Comparison of ENCODE assay signal across 19 mouse cellular contexts in the genomic region with DNA sequence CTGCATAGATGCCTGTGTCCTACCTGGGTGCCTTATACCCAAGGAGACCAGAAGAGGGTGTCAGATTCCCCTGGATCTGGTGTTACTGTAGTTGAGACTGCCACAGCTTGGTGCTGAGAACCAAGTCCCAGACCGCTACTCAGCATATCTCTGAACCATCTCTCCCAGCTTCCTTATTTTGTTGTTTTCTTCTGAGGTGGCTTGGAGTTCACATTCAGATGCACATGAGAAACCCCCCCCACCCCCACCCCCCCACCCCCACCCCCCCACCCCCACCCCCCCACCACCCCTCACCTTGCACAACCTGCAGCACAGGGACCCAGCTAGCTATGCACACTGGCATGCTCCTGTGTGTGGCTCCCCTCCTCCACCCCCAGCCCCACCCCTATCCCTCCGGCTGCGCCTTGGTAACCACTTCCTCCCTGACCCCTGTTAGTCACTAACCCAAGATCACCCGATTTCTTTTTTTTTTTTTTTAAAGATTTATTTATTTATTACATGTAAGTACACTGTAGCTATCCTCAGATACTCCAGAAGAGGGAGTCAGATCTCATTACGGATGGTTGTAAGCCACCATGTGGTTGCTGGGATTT. TPM values are rescaled to one million over a fixed set of nuclear protein-coding genes. Genes with fewer than 3 reads are reported as not detected.
DNase-seq lines count a peak whose midpoint lies in the region; ATAC-seq and TF ChIP-seq lines count a peak whose summit lies in the region.
"Had no signal": no experiment of that assay in that cellular context is flagged by ENCODE, and none has a peak within 500 bp of the region (broad histone marks: within the 10 kb centered on the region; RNA-seq: fewer than 3 reads in every experiment).

No protein-coding gene starts in this region.

- TF ChIP-seq CTCF in intestine, postnatal 0 days (IDR thresholded peaks at IDR 0.05; ENCODE audit: low read depth), result no peak; the same call in 1 of the 2 replicates

- no peak overlapping the region for H3K4me3 ChIP-seq in intestine, postnatal 0 days (ENCODE audit: low read depth, low read length)
- H3K4me3 ChIP-seq in intestine, embryonic 16.5 days (ENCODE audit: low read length), result no peak overlapping the region
- H3K4me3 ChIP-seq in hindbrain, embryonic 16.5 days (ENCODE audit: low read length), result no peak overlapping the region
- H3K4me3 ChIP-seq: embryonic facial prominence, embryonic 10.5 days; forebrain, embryonic 12.5 days; heart, embryonic 15.5 days; limb, embryonic 12.5 days; liver, embryonic 13.5 days; lung, embryonic 15.5 days; midbrain, embryonic 13.5 days had no signal

- H3K27ac ChIP-seq in intestine, postnatal 0 days (ENCODE audit: low read depth, low read length), result no peak overlapping the region
- H3K27ac ChIP-seq in intestine, embryonic 16.5 days (ENCODE audit: low read length), result no peak overlapping the region
- no peak overlapping the region for H3K27ac ChIP-seq in hindbrain, embryonic 16.5 days (ENCODE audit: low read depth, low read length)
- H3K27ac ChIP-seq: heart, embryonic 15.5 days; limb, embryonic 12.5 days; liver, embryonic 13.5 days; lung, embryonic 15.5 days; macrophage had no signal

- WGBS in intestine, postnatal 0 days, result 30% methylated on average over 4 of the region's 5 CpGs
- 55% methylated on average over 4 of the region's 5 CpGs for WGBS in intestine, embryonic 16.5 days
- 88% methylated on average over 4 of the region's 5 CpGs for WGBS in hindbrain, embryonic 16.5 days

- no peak overlapping the region for H3K9ac ChIP-seq in intestine, postnatal 0 days (ENCODE audit: low read depth, low read length)
- H3K9ac ChIP-seq in intestine, embryonic 16.5 days (ENCODE audit: low read depth, low read length), result no peak overlapping the region
- H3K9ac ChIP-seq in hindbrain, embryonic 16.5 days (ENCODE audit: low read depth, low read length), result no peak overlapping the region
- H3K9ac ChIP-seq: forebrain, embryonic 12.5 days; heart, embryonic 15.5 days; limb, embryonic 12.5 days; liver, embryonic 13.5 days; lung, embryonic 15.5 days had no signal

- peak; percentile 53 for ATAC-seq in intestine, postnatal 0 days
- no peak for ATAC-seq in intestine, embryonic 16.5 days
- ATAC-seq in inflammation-experienced regulatory T-cells, adult 6 months, result peak; percentile 70
- ATAC-seq in hindbrain, embryonic 16.5 days, result no peak

- no peaks in the 10 kb centered on the region for H3K27me3 ChIP-seq in intestine, postnatal 0 days (replicated peaks; ENCODE audit: control insufficient read depth, insufficient read depth, low read length)
- no peaks in the 10 kb centered on the region for H3K27me3 ChIP-seq in intestine, embryonic 16.5 days (replicated peaks; ENCODE audit: control insufficient read depth, insufficient read depth, low read length)
- H3K27me3 ChIP-seq in hindbrain, embryonic 16.5 days (replicated peaks; ENCODE audit: control insufficient read depth, insufficient read depth, low read length), result no peaks in the 10 kb centered on the region
- H3K27me3 ChIP-seq: heart, embryonic 15.5 days; lung, embryonic 15.5 days had no signal

- peak; percentile 38 for DNase-seq in T-cell, adult 2 months (ENCODE audit: low spot score)
- no peak for DNase-seq in kidney, postnatal 36 days
- DNase-seq in kidney, adult 11 months, result no peak
- DNase-seq in layer of hippocampus, postnatal 36 days, result no peak
- DNase-seq: adrenal gland, postnatal 25 days; gastrocnemius, postnatal 10 days; liver, embryonic 13.5 days had no signal

- H3K9me3 ChIP-seq in intestine, postnatal 0 days (ENCODE audit: control insufficient read depth), result no peaks in the 10 kb centered on the region
- H3K9me3 ChIP-seq in intestine, embryonic 16.5 days (ENCODE audit: control insufficient read depth, low read length), result no peaks in the 10 kb centered on the region
- H3K9me3 ChIP-seq in hindbrain, embryonic 16.5 days (ENCODE audit: control insufficient read depth, low read length), result no peaks in the 10 kb centered on the region
- H3K9me3 ChIP-seq: embryonic facial prominence, embryonic 10.5 days; forebrain, embryonic 12.5 days; heart, embryonic 15.5 days; hindbrain, embryonic 10.5 days; limb, embryonic 12.5 days; liver, embryonic 13.5 days; lung, embryonic 15.5 days; midbrain, embryonic 13.5 days had no signal

- H3K4me1 ChIP-seq in intestine, postnatal 0 days (replicated peaks; ENCODE audit: control insufficient read depth, insufficient read depth, low read length), result 0 out of 2 replicates have a peak, but pooled peaks cover 3% of the 10 kb centered on the region
- peaks cover 33% of the 10 kb centered on the region for H3K4me1 ChIP-seq in intestine, embryonic 16.5 days (ENCODE audit: control insufficient read depth, insufficient read depth, low read length)
- H3K4me1 ChIP-seq in hindbrain, embryonic 16.5 days (ENCODE audit: control insufficient read depth, insufficient read depth, low read depth, low read length), result peaks cover 20% of the 10 kb centered on the region

- no peak overlapping the region for H3K4me2 ChIP-seq in intestine, postnatal 0 days (replicated peaks; ENCODE audit: low read depth)
- H3K4me2 ChIP-seq in intestine, embryonic 16.5 days (ENCODE audit: low read depth, low read length), result no peak overlapping the region
- no peak overlapping the region for H3K4me2 ChIP-seq in hindbrain, embryonic 16.5 days (ENCODE audit: low read length)
- H3K4me2 ChIP-seq: forebrain, embryonic 12.5 days; heart, embryonic 15.5 days; limb, embryonic 12.5 days; liver, embryonic 13.5 days; lung, embryonic 15.5 days; midbrain, embryonic 13.5 days had no signal

- H3K36me3 ChIP-seq in intestine, postnatal 0 days (ENCODE audit: control insufficient read depth, insufficient read depth), result peaks cover 7% of the 10 kb centered on the region; the same call in 1 of the 2 replicates
- 0 out of 2 replicates have a peak, but pooled peaks cover 7% of the 10 kb centered on the region for H3K36me3 ChIP-seq in intestine, embryonic 16.5 days (ENCODE audit: control insufficient read depth, insufficient read depth, low read length)
- no peaks in the 10 kb centered on the region for H3K36me3 ChIP-seq in hindbrain, embryonic 16.5 days (ENCODE audit: control insufficient read depth, insufficient read depth, low read length)
- H3K36me3 ChIP-seq: embryonic facial prominence, embryonic 10.5 days; forebrain, embryonic 12.5 days; heart, embryonic 15.5 days; hindbrain, embryonic 10.5 days; limb, embryonic 12.5 days; liver, embryonic 13.5 days had no signal

RNA-seq across cellular contexts. Expression of a gene that starts 50.9 kb away (rescaled TPM):
- 58.8 and 59.8 TPM in 2 replicates for polyA plus RNA-seq in intestine, postnatal 0 days (2015; fragmentation: Nextera tagmentation; extraction: Ambion mirVana)
- polyA plus RNA-seq in intestine, embryonic 16.5 days (2015; fragmentation: Nextera tagmentation; extraction: Ambion mirVana), result 62.5 and 65.2 TPM in 2 replicates
- polyA plus RNA-seq in inflammation-experienced regulatory T-cells, adult 6 months (2017; shearing (Covaris generic)), result not detected
- polyA plus RNA-seq in hindbrain, embryonic 16.5 days (2015; fragmentation: Nextera tagmentation; extraction: Ambion mirVana), result 30.3 and 34.4 TPM in 2 replicates
- 10 to 100 TPM; 20.7 to 31.6 TPM for total RNA-seq in layer of hippocampus, postnatal 36 days (2021)
- polyA plus RNA-seq: macrophage had no signal

Comparison
In these comparisons a context has a peak if more than half of its experiments do, and no peak if none do; other contexts are left out.
1. ATAC-seq: peak in intestine, postnatal 0 days (single experiment) and inflammation-experienced regulatory T-cells, adult 6 months (single experiment); none in intestine, embryonic 16.5 days (single experiment) and hindbrain, embryonic 16.5 days (single experiment).
2. RNA of a gene that starts 50.9 kb away (polyA plus RNA-seq): 62.5 to 65.2 TPM in intestine, embryonic 16.5 days, 58.8 to 59.8 TPM in intestine, postnatal 0 days and 30.3 to 34.4 TPM in hindbrain, embryonic 16.5 days; not detected in inflammation-experienced regulatory T-cells, adult 6 months; every median in the first group is over 10 times any median in the second.